Mouse (Mus musculus): ENCODE results near the gene Ush2a. TPM values are rescaled to one million over a fixed set of nuclear protein-coding genes. Genes with fewer than 3 reads are reported as not detected.

Ush2a gene
- total and polyA plus RNA-seq, 3 experiments = under 0.01 to 0.04 TPM; not detected in 1

- no peak for TF ChIP-seq TBP (IDR thresholded peaks at IDR 0.05; ENCODE audit: low read depth, low read length)
- TF ChIP-seq HCFC1 (IDR thresholded peaks at IDR 0.05; ENCODE audit: low read depth, low read length) = no peak
- TF ChIP-seq EP300 (IDR thresholded peaks at IDR 0.05; ENCODE audit: low read depth in 1 of 2, low read length in 2 of 2) = peak; percentile 69 to 79
- no peak for TF ChIP-seq CTCF (IDR thresholded peaks at IDR 0.05 in 2 of 3, conservative IDR thresholded peaks at IDR 0.05 in 1 of 3; ENCODE audit: control insufficient read depth in 1 of 3, insufficient read depth in 1 of 3, low read depth in 2 of 3, low read length in 3 of 3, poor library complexity in 1 of 3, severe bottlenecking in 1 of 3)
- no peak for TF ChIP-seq SMC3 (IDR thresholded peaks at IDR 0.05; ENCODE audit: low read depth, low read length)
- no peak for TF ChIP-seq ZMIZ1 (IDR thresholded peaks at IDR 0.05; ENCODE audit: low read depth, low read length)
- TF ChIP-seq SIN3A (IDR thresholded peaks at IDR 0.05; ENCODE audit: low read length) = no peak
- TF ChIP-seq TAL1 (IDR thresholded peaks at IDR 0.05; ENCODE audit: low read length) = no peak
- no peak for TF ChIP-seq MEF2A (IDR thresholded peaks at IDR 0.05; ENCODE audit: extremely low read depth, insufficient replicate concordance, low read depth, low read length, poor library complexity, severe bottlenecking)
- TF ChIP-seq GATA1 (IDR thresholded peaks at IDR 0.05; ENCODE audit: low read depth, low read length) = 0 out of 2 replicates have a peak, but pooled peaks have one; percentile 35
- TF ChIP-seq ETS1 (IDR thresholded peaks at IDR 0.05; ENCODE audit: low read depth, low read length) = no peak
- no peak for TF ChIP-seq ZC3H11A (IDR thresholded peaks at IDR 0.05; ENCODE audit: low read depth, low read length)
- no peak for TF ChIP-seq USF2 (IDR thresholded peaks at IDR 0.05; ENCODE audit: borderline replicate concordance in 1 of 2, insufficient read depth in 1 of 2, low read depth in 1 of 2, low read length in 2 of 2)
- TF ChIP-seq POLR2AphosphoS5 (IDR thresholded peaks at IDR 0.05; ENCODE audit: borderline replicate concordance, low read depth, low read length) = no peak
- no peak for TF ChIP-seq MAFK (IDR thresholded peaks at IDR 0.05; ENCODE audit: borderline replicate concordance, low read depth, low read length)
- TF ChIP-seq GABPA (IDR thresholded peaks at IDR 0.05; ENCODE audit: low read depth, low read length) = no peak
- peak; percentile 61; the same call in 1 of the 2 replicates for TF ChIP-seq TCF12 (IDR thresholded peaks at IDR 0.05; ENCODE audit: low read depth, low read length)
- TF ChIP-seq MYB (IDR thresholded peaks at IDR 0.05; ENCODE audit: low read depth, low read length) = peak; percentile 24; the same call in 1 of the 2 replicates
- TF ChIP-seq RCOR1 (IDR thresholded peaks at IDR 0.05; ENCODE audit: low read depth, low read length) = no peak
- no peak for TF ChIP-seq NELFE (IDR thresholded peaks at IDR 0.05; ENCODE audit: low read depth, low read length)
- TF ChIP-seq BHLHE40 (IDR thresholded peaks at IDR 0.05; ENCODE audit: borderline replicate concordance, low read depth, low read length) = no peak
- peak; percentile 35 for DNase-seq (ENCODE audit: low read depth, low spot score)
- H3K27ac ChIP-seq (ENCODE audit: control insufficient read depth, low read depth, low read length) = peak overlapping the region; percentile 43; the same call in 1 of the 2 replicates
- no peaks in the 10 kb centered on the region for H3K36me3 ChIP-seq (ENCODE audit: control insufficient read depth in 1 of 2, insufficient read depth in 2 of 2, low read length in 2 of 2)
- H3K4me3 ChIP-seq (ENCODE audit: control insufficient read depth in 1 of 2, insufficient read depth in 1 of 2, low read depth in 2 of 2, low read length in 2 of 2) = no peak overlapping the region
- H3K4me1 ChIP-seq (ENCODE audit: control insufficient read depth in 1 of 2, insufficient read depth in 2 of 2, low read length in 2 of 2) = no peaks in the 10 kb centered on the region
- no peaks in the 10 kb centered on the region for H3K79me2 ChIP-seq (ENCODE audit: control insufficient read depth, insufficient read depth, low read length, poor library complexity)
- H3K9me3 ChIP-seq (replicated peaks; ENCODE audit: insufficient read depth, low read length) = no peaks in the 10 kb centered on the region
- H3K9ac ChIP-seq (ENCODE audit: control insufficient read depth, low read depth, low read length, poor library complexity, severe bottlenecking) = no peak overlapping the region
- H3K27me3 ChIP-seq (ENCODE audit: control insufficient read depth in 1 of 2, insufficient read depth in 2 of 2, low read length in 2 of 2) = no peaks in the 10 kb centered on the region
These were observed 54.8 kb downstream of the Ush2a start for GRCm38 (mm10) chr1:188316574-188316973.

Measured in MEL (cell line).